Mouse (Mus musculus): ENCODE measurements around the gene Muc4. TPM values are rescaled to one million over a fixed set of nuclear protein-coding genes. Genes with fewer than 3 reads are reported as not detected.

The Muc4 gene
- polyA plus RNA-seq, 1 experiment from 2014 or later = 0.26 TPM

GRCm38 (mm10) chr16:32831501-32831900, 95.8 kb downstream of the Muc4 start:
- H3K27me3 ChIP-seq (replicated peaks; ENCODE audit: low read depth, poor library complexity, severe bottlenecking) = no peaks in the 10 kb centered on the region
- no peak for DNase-seq (ENCODE audit: low spot score)
- H3K36me3 ChIP-seq (replicated peaks) = peaks cover 61% of the 10 kb centered on the region
- no peak overlapping the region for H3K27ac ChIP-seq (replicated peaks)
- WGBS = 91% methylated on average over 4 of the region's 4 CpGs
- H3K4me1 ChIP-seq = no peaks in the 10 kb centered on the region
- no peak overlapping the region for H3K4me3 ChIP-seq
- H3K9me3 ChIP-seq = no peaks in the 10 kb centered on the region

Other genes starting within 250 kb of the Muc4 start
- 0.24 and 0.39 TPM in 2 replicates for gene Slc51a, start 248.0 kb upstream of the Muc4 start, polyA plus RNA-seq (2016; fragmentation: Nextera tagmentation; extraction: Ambion mirVana)
- gene Zdhhc19, start 239.6 kb upstream of the Muc4 start, polyA plus RNA-seq (2016; fragmentation: Nextera tagmentation; extraction: Ambion mirVana) = not detected in 2 replicates
- 50.0 and 61.5 TPM in 2 replicates for gene Tfrc, start 127.0 kb upstream of the Muc4 start, polyA plus RNA-seq (2016; fragmentation: Nextera tagmentation; extraction: Ambion mirVana)
- 8.6 and 8.7 TPM in 2 replicates for gene Tnk2, start 92.0 kb upstream of the Muc4 start, polyA plus RNA-seq (2016; fragmentation: Nextera tagmentation; extraction: Ambion mirVana)
- gene Muc20, start 61.5 kb downstream of the Muc4 start, polyA plus RNA-seq (2016; fragmentation: Nextera tagmentation; extraction: Ambion mirVana) = not detected in 2 replicates
- gene Smbd1, start 74.6 kb downstream of the Muc4 start, polyA plus RNA-seq (2016; fragmentation: Nextera tagmentation; extraction: Ambion mirVana) = not detected in 2 replicates
- gene Fyttd1, start 141.6 kb downstream of the Muc4 start, polyA plus RNA-seq (2016; fragmentation: Nextera tagmentation; extraction: Ambion mirVana) = 102 and 104 TPM in 2 replicates
- gene Rubcn, start 141.9 kb downstream of the Muc4 start, polyA plus RNA-seq (2016; fragmentation: Nextera tagmentation; extraction: Ambion mirVana) = 17.7 and 19.9 TPM in 2 replicates
- 31.4 and 32.3 TPM in 2 replicates for gene Lrch3, start 178.2 kb downstream of the Muc4 start, polyA plus RNA-seq (2016; fragmentation: Nextera tagmentation; extraction: Ambion mirVana)

Measured in embryonic facial prominence, embryonic 10.5 days (tissue).